Mouse (Mus musculus) yolk sac, embryonic 10.5 days (tissue): ENCODE results near the gene 4632433K11Rik.
"Not testable (repeated sequence)": the region's sequence is repeated elsewhere in the genome, so short reads cannot be mapped to it uniquely, and the experiment has no call there.

ENCODE experiments used
- DNase-seq: peaks from one replicate; pipeline ENCODE4 v3.0.0-alpha.2; 2017; ENCODE audit warnings: low spot score

Gene 4632433K11Rik

GRCm38 (mm10) chr7:5033818-5034217 lies at the start of gene 4632433K11Rik:
Gene 4632433K11Rik, plus strand, starts transcription at chr7:5034118.
- DNase-seq, result no peak

- DNase-seq, result no peak
Observed at GRCm38 (mm10) chr7:4988250-4988649, 45.7 kb upstream of the 4632433K11Rik start.

GRCm38 (mm10) chr7:4993347-4993998 lies 40.4 kb upstream of the 4632433K11Rik start:
- no peak for DNase-seq

- no peak for DNase-seq
Observed at GRCm38 (mm10) chr7:4993999-4994788, 39.7 kb upstream of the 4632433K11Rik start.

GRCm38 (mm10) chr7:4995268-4996002 lies 38.5 kb upstream of the 4632433K11Rik start:
- DNase-seq, result no peak

- peak; percentile 90 for DNase-seq
Observed at GRCm38 (mm10) chr7:4996003-4996895, 37.7 kb upstream of the 4632433K11Rik start, which contains the start of gene Zfp579. Gene Zfp579, minus strand, starts transcription at chr7:4996158.

- no peak for DNase-seq
Observed at GRCm38 (mm10) chr7:4996934-4997333, 37.0 kb upstream of the 4632433K11Rik start.

GRCm38 (mm10) chr7:4999876-5000275 lies 34.0 kb upstream of the 4632433K11Rik start:
- no peak for DNase-seq

- DNase-seq, result not testable (repeated sequence)
Observed at GRCm38 (mm10) chr7:5002876-5003275, 31.0 kb upstream of the 4632433K11Rik start.

GRCm38 (mm10) chr7:5008229-5008628 lies 25.7 kb upstream of the 4632433K11Rik start:
- DNase-seq, result no peak

GRCm38 (mm10) chr7:5012681-5013513 lies 21.0 kb upstream of the 4632433K11Rik start:
- DNase-seq, result no peak

GRCm38 (mm10) chr7:5014251-5015117 lies 19.4 kb upstream of the 4632433K11Rik start, which contains the start of the genes Zfp524 and Fiz1:
Gene Zfp524, plus strand, starts transcription at chr7:5014415.
Gene Fiz1, minus strand, starts transcription at chr7:5014697.
- DNase-seq, result peak; percentile 98

- peak; percentile 98 for DNase-seq
Observed at GRCm38 (mm10) chr7:5015118-5016001, 18.6 kb upstream of the 4632433K11Rik start, which contains the start of gene Gm44973. Gene Gm44973, plus strand, starts transcription at chr7:5015496.

GRCm38 (mm10) chr7:5016057-5016456 lies 17.9 kb upstream of the 4632433K11Rik start:
- no peak for DNase-seq

GRCm38 (mm10) chr7:5016920-5017319 lies 17.0 kb upstream of the 4632433K11Rik start:
- DNase-seq, result no peak

- no peak for DNase-seq
Observed at GRCm38 (mm10) chr7:5017352-5017751, 16.6 kb upstream of the 4632433K11Rik start.

- DNase-seq, result no peak
Observed at GRCm38 (mm10) chr7:5017931-5018330, 16.0 kb upstream of the 4632433K11Rik start.

GRCm38 (mm10) chr7:5019576-5019975 lies 14.3 kb upstream of the 4632433K11Rik start:
- DNase-seq, result not testable (repeated sequence)
